Mouse (Mus musculus): Measurements from ENCODE around the gene Cbarp. TPM values are rescaled to one million over a fixed set of nuclear protein-coding genes. Genes with fewer than 3 reads are reported as not detected.
A peak's percentile ranks its signal among the peaks of the same experiment; 100 is the strongest.

Cbarp gene
- polyA plus RNA-seq, 1 experiment from 2014 or later = 11.1 TPM

DNA sequence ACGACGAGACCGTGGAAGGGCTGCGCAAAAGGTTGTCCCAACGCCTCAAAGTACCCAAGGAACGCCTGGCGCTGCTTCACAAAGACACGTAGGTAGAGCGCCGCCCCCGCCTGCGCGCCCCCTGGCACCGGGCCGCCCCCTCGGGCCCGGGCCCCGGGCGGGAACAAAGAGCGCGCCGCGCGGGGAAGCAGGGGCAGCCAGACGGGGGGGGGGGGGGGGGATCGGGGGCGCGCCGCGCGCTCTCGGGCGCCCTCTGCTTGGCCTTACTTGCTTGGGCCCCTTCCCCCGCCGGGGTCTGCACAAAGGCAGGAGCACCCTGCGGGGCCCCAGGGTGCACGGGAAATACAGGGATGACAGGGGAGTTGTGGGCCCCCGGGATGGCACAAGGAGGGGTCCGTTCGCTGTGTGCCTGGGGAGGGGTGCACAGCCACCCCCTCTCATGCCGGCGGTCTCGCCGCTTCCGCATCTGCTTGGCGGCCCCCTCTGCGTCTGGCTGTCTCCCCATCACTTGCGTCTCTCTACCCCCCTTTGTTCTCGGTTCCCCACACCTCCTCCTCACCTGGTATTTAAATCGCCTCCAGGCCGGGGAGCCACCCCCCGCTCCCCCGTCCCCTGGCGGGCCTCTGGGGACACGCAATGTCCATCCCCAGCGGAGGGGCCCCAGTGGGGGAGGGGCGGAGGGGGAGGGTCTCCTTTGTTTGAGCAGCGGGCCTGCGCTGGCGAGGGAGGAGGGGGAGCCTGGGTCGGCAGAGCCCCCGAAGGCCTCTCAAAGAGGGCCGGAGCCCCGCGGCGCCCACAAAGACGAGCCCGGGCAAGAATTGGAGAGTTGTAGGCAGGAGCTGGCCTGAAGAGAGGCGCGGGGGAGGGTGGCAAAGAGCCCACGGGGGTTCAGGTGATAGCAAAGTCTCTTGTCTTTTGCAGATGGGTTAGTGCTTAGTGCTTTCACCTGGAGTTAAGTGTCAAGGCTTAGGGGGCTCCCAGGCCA, 9.9 kb upstream of the Cbarp start:
- Histone ChIP-seq H3K4me1 (ENCODE audit: control insufficient read depth, insufficient read depth, low read length) (peaks cover 45% of the 10 kb centered on the region), H3K9ac (ENCODE audit: low read length) (peak overlapping the region; percentile 100), H3K9me3 (ENCODE audit: control insufficient read depth, low read length) (no peaks in the 10 kb centered on the region), H3K4me2 (ENCODE audit: low read depth) (peak overlapping the region; percentile 98), H3K4me3 (ENCODE audit: low read depth, low read length) (peak overlapping the region; percentile 100), H3K27me3 (ENCODE audit: control insufficient read depth, insufficient read depth, low read length) (no peaks in the 10 kb centered on the region), H3K36me3 (ENCODE audit: control insufficient read depth, insufficient read depth, low read length) (peaks cover 41% of the 10 kb centered on the region), H3K27ac (ENCODE audit: low read depth, low read length) (peak overlapping the region; percentile 98)
- ATAC-seq (ENCODE audit: insufficient read depth, low FRiP score, low TSS enrichment) = no peak; the same call in 1 of the 2 replicates
- under 1% methylated on average over 51 of the region's 71 CpGs for WGBS
- peak; percentile 90 for DNase-seq (ENCODE audit: low spot score)

DNA sequence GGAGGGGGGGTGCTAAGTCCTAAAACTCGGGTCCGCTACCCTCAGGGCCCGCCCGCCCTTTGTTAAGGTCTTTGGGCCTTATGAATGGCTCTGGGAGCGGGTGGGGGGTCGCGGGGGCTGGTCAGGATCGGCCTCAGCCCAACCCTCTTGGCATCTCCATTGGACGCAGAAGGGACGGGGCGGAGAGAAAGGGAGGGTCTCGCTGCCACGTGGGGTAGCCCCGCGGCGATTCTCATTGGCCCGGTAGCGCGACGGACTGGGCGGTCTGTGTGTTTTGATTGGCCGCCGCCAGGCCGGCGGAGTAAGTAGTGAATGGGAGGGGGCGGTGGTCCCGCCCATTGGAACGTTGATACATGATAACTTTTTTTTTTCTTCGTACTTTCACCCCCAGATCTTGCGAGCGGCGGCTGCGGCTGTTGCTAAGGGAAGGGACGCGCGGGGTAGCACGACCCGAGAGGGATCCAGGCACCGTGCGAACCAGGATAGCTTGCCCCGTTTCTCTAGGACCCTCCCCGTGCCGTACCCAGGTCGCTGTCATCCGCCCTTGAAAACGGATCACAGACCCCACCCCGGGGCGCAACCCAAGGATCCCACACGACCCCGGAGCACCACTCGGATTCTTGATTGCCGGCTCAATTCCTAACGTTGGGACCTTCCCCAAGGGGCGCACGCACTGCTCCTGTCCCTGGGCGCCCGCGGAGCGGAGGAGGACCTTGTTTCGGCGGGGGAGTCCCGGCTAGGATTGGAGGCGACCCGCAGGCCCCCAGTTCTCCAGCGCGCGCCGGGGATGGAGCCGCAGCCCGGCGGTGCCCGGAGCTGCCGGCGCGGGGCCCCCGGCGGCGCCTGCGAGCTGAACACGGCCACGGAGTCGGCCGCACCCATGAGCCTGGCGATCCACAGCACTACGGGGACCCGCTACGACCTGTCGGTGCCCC, 8.9 kb upstream of the Cbarp start:
- peak overlapping the region; percentile 100 for H3K4me3 ChIP-seq (ENCODE audit: low read depth, low read length)
- ATAC-seq (ENCODE audit: insufficient read depth, low FRiP score, low TSS enrichment) (peak; percentile 72), DNase-seq (ENCODE audit: low spot score) (peak; percentile 99)
- peak overlapping the region; percentile 98 for H3K4me2 ChIP-seq (ENCODE audit: low read depth)
- peaks cover 42% of the 10 kb centered on the region for H3K4me1 ChIP-seq (ENCODE audit: control insufficient read depth, insufficient read depth, low read length)
- H3K9me3 ChIP-seq (ENCODE audit: control insufficient read depth, low read length) = no peaks in the 10 kb centered on the region
- peaks cover 38% of the 10 kb centered on the region for H3K36me3 ChIP-seq (ENCODE audit: control insufficient read depth, insufficient read depth, low read length)
- peak overlapping the region; percentile 98 for H3K27ac ChIP-seq (ENCODE audit: low read depth, low read length)
- no peaks in the 10 kb centered on the region for H3K27me3 ChIP-seq (ENCODE audit: control insufficient read depth, insufficient read depth, low read length)
- under 1% methylated on average over 85 of the region's 88 CpGs for WGBS
- H3K9ac ChIP-seq (ENCODE audit: low read length) = peak overlapping the region; percentile 100

DNA sequence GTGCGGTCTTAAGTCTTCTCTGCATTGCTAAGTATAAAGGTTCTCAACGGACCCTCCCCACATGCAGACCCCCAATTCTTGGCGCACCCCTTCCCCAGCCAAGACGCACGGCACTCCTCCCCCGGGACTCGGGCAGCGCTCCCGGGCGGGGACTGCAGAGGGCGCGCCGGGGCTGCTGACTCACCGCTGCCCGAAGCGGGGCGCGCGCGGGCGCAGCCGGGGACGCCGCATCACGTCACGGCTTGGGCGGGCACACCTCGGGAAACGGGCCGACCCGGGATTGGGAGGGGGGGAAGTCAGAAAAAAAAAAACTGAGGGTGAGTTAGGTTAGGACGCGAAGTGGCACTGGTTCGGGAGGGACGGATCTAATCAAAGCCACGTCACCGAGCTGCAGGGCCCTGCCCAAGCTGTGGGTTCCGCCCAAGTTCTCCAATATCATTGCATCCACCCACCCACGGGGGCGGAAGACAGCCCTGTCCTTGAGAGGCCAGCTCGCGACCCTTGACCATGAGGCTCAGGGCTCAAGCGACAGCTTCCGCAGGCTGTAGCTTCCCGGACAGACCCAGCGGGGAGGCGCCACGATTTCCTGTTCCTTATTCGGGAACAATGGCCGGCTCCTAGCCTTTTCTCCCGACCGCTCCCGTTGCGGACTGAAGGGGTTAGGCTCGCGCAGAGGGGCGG, 8.1 kb upstream of the Cbarp start:
- peak overlapping the region; percentile 100 for H3K4me3 ChIP-seq (ENCODE audit: low read depth, low read length)
- H3K36me3 ChIP-seq (ENCODE audit: control insufficient read depth, insufficient read depth, low read length) = peaks cover 30% of the 10 kb centered on the region
- peak overlapping the region; percentile 65 for H3K4me2 ChIP-seq (ENCODE audit: low read depth)
- ATAC-seq (ENCODE audit: insufficient read depth, low FRiP score, low TSS enrichment) = peak; percentile 22
- peak overlapping the region; percentile 100 for H3K9ac ChIP-seq (ENCODE audit: low read length)
- H3K9me3 ChIP-seq (ENCODE audit: control insufficient read depth, low read length) = no peaks in the 10 kb centered on the region
- H3K27me3 ChIP-seq (ENCODE audit: control insufficient read depth, insufficient read depth, low read length) = no peaks in the 10 kb centered on the region
- peaks cover 34% of the 10 kb centered on the region for H3K4me1 ChIP-seq (ENCODE audit: control insufficient read depth, insufficient read depth, low read length)
- peak; percentile 95 for DNase-seq (ENCODE audit: low spot score)
- under 1% methylated on average over 55 of the region's 57 CpGs for WGBS
- H3K27ac ChIP-seq (ENCODE audit: low read depth, low read length) = peak overlapping the region; percentile 98

- H3K4me2 ChIP-seq (ENCODE audit: low read depth) = peak within 1 kb of the TSS; percentile 65
- peak within 1 kb of the TSS; percentile 100 for H3K9ac ChIP-seq (ENCODE audit: low read length)
- H3K4me3 ChIP-seq (ENCODE audit: low read depth, low read length) = peak within 1 kb of the TSS; percentile 100
- H3K36me3 ChIP-seq (ENCODE audit: control insufficient read depth, insufficient read depth, low read length) = peaks cover 22% of the 10 kb centered on the region
- H3K27ac ChIP-seq (ENCODE audit: low read depth, low read length) = peak within 1 kb of the TSS; percentile 98
- no peaks in the 10 kb centered on the region for H3K27me3 ChIP-seq (ENCODE audit: control insufficient read depth, insufficient read depth, low read length)
- no peaks in the 10 kb centered on the region for H3K9me3 ChIP-seq (ENCODE audit: control insufficient read depth, low read length)
- under 1% methylated on average over 36 of the region's 42 CpGs for WGBS
- ATAC-seq (ENCODE audit: insufficient read depth, low FRiP score, low TSS enrichment) = peak; percentile 27
- DNase-seq (ENCODE audit: low spot score) = peak; percentile 79
- peaks cover 27% of the 10 kb centered on the region for H3K4me1 ChIP-seq (ENCODE audit: control insufficient read depth, insufficient read depth, low read length)
These were observed 7.3 kb upstream of the Cbarp start, which contains the start of gene Midn for GRCm38 (mm10) chr10:80147719-80148601. Gene Midn (plus strand): TSS chr10:80148272.

GRCm38 (mm10) chr10:80147146-80147718, 6.6 kb upstream of the Cbarp start:
- H3K27ac ChIP-seq (ENCODE audit: low read depth, low read length) = peak overlapping the region; percentile 98
- peak overlapping the region; percentile 65 for H3K4me2 ChIP-seq (ENCODE audit: low read depth)
- no peaks in the 10 kb centered on the region for H3K27me3 ChIP-seq (ENCODE audit: control insufficient read depth, insufficient read depth, low read length)
- H3K4me3 ChIP-seq (ENCODE audit: low read depth, low read length) = peak overlapping the region; percentile 100
- no peaks in the 10 kb centered on the region for H3K9me3 ChIP-seq (ENCODE audit: control insufficient read depth, low read length)
- peaks cover 15% of the 10 kb centered on the region for H3K36me3 ChIP-seq (ENCODE audit: control insufficient read depth, insufficient read depth, low read length)
- peaks cover 27% of the 10 kb centered on the region for H3K4me1 ChIP-seq (ENCODE audit: control insufficient read depth, insufficient read depth, low read length)
- no peak overlapping the region; the same call in 1 of the 2 replicates for H3K9ac ChIP-seq (ENCODE audit: low read length)
- no peak for DNase-seq (ENCODE audit: low spot score)
- no peak for ATAC-seq (ENCODE audit: insufficient read depth, low FRiP score, low TSS enrichment)
- WGBS = 70% methylated on average over 5 of the region's 5 CpGs

DNA sequence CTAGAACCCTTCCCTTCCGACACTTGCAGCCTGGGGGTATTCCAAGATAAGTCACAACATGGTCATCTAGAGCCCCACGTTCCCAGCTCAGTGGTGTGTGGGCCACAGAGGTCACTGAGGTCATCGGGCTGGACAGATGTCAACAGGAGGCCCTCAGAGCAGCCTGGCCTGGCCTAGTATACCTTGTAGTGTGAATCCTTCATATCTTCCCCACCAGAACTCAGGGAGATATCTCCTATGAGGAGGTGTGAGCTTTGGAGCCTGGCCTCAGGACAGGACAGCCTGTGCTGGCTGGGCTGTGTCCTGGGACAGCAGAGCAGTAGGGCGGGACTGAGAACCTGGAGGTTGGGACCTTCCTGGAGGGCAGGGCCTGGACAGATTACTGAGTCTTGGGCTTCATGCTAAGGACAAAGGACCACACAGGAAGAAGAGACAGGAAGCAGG, 6.0 kb upstream of the Cbarp start:
- no peak for ATAC-seq (ENCODE audit: insufficient read depth, low FRiP score, low TSS enrichment)
- Histone ChIP-seq H3K4me1 (ENCODE audit: control insufficient read depth, insufficient read depth, low read length) (peaks cover 24% of the 10 kb centered on the region), H3K27me3 (ENCODE audit: control insufficient read depth, insufficient read depth, low read length) (no peaks in the 10 kb centered on the region), H3K9ac (ENCODE audit: low read length) (no peak overlapping the region; the same call in 1 of the 2 replicates), H3K4me3 (ENCODE audit: low read depth, low read length) (peak overlapping the region; percentile 4; the same call in 1 of the 2 replicates), H3K36me3 (ENCODE audit: control insufficient read depth, insufficient read depth, low read length) (peaks cover 12% of the 10 kb centered on the region), H3K9me3 (ENCODE audit: control insufficient read depth, low read length) (no peaks in the 10 kb centered on the region), H3K4me2 (ENCODE audit: low read depth) (no peak overlapping the region), H3K27ac (ENCODE audit: low read depth, low read length) (no peak overlapping the region)
- 75% methylated on average over 4 of the region's 4 CpGs for WGBS
- DNase-seq (ENCODE audit: low spot score) = no peak

- H3K4me1 ChIP-seq (ENCODE audit: control insufficient read depth, insufficient read depth, low read length) = peaks cover 23% of the 10 kb centered on the region
These were observed 5.3 kb upstream of the Cbarp start for GRCm38 (mm10) chr10:80145896-80146295.

More at GRCm38 (mm10) chr10:80145896-80146295, 5.3 kb upstream of the Cbarp start:
- Histone ChIP-seq H3K27me3 (ENCODE audit: control insufficient read depth, insufficient read depth, low read length) (no peaks in the 10 kb centered on the region), H3K4me3 (ENCODE audit: low read depth, low read length) (no peak overlapping the region), H3K36me3 (ENCODE audit: control insufficient read depth, insufficient read depth, low read length) (peaks cover 11% of the 10 kb centered on the region), H3K9me3 (ENCODE audit: control insufficient read depth, low read length) (no peaks in the 10 kb centered on the region), H3K27ac (ENCODE audit: low read depth, low read length) (no peak overlapping the region), H3K9ac (ENCODE audit: low read length) (no peak overlapping the region), H3K4me2 (ENCODE audit: low read depth) (no peak overlapping the region)
- ATAC-seq (ENCODE audit: insufficient read depth, low FRiP score, low TSS enrichment) = no peak
- DNase-seq (ENCODE audit: low spot score) = no peak
- WGBS = 89% methylated on average over 5 of the region's 6 CpGs
